Mouse (Mus musculus) intestine, embryonic 16.5 days (tissue): ENCODE results near the gene Nars2. TPM values are rescaled to one million over a fixed set of nuclear protein-coding genes. Genes with fewer than 3 reads are reported as not detected.

Experiments used
- ATAC-seq: fragments of 200-750 bp; cut with Nextera tagmentation; 2 replicates; pipeline ENCODE4 v1.8.0; 2017; ENCODE audit warnings: moderate TSS enrichment, moderate library complexity
- H3K27ac ChIP-seq: fragments of 300-500 bp; sonication (generic); 2 replicates; pipeline ENCODE4 v1.5.1; 2014; ENCODE audit warnings: mild to moderate bottlenecking, low read length
- H3K27me3 ChIP-seq: fragments of 300-500 bp; sonication (generic); replicated peaks from 2 replicates; pipeline ENCODE4 v1.6.1; 2014; ENCODE audit warnings: low read length, control low read depth, mixed read lengths; ENCODE audit not compliant: control insufficient read depth, insufficient read depth
- H3K36me3 ChIP-seq: fragments of 300-500 bp; sonication (generic); 2 replicates; pipeline ENCODE4 v1.6.1; 2014; ENCODE audit warnings: low read length, control low read depth; ENCODE audit not compliant: control insufficient read depth, insufficient read depth
- H3K4me1 ChIP-seq: fragments of 300-500 bp; sonication (generic); 2 replicates; pipeline ENCODE4 v1.6.1; 2014; ENCODE audit warnings: low read length, control low read depth, mixed read lengths; ENCODE audit not compliant: control insufficient read depth, insufficient read depth
- H3K4me2 ChIP-seq: fragments of 300-500 bp; sonication (generic); 2 replicates; pipeline ENCODE4 v1.6.1; 2014; ENCODE audit warnings: low read depth, low read length, control low read depth
- H3K4me3 ChIP-seq: fragments of 300-500 bp; sonication (generic); 2 replicates; pipeline ENCODE4 v1.5.1; 2014; ENCODE audit warnings: mild to moderate bottlenecking, low read length
- H3K9ac ChIP-seq: fragments of 300-500 bp; sonication (generic); 2 replicates; pipeline ENCODE4 v1.6.1; 2014; ENCODE audit warnings: low read depth, low read length
- H3K9me3 ChIP-seq: fragments of 300-500 bp; sonication (generic); 2 replicates; pipeline ENCODE4 v1.6.1; 2016; ENCODE audit warnings: low read length, control low read depth; ENCODE audit not compliant: control insufficient read depth
- WGBS: fragments of 180-500 bp; shearing (Covaris S2); extraction: QIAGEN DNeasy Blood & Tissue Kit; methylation state at CpG from one replicate; pipeline ENCODE4 v1.1.7; 2014; 5-methylcytosine and 5-hydroxymethylcytosine counted together
- polyA plus RNA-seq: library from polyadenylated mRNA; unstranded; fragments of >200 nt; fragmentation: Nextera tagmentation; extraction: Ambion mirVana; gene quantifications from 2 replicates; pipeline ENCODE4 v1.2.1, GENCODE M21; 2015

Nars2 gene
- polyA plus RNA-seq, 1 experiment from 2014 or later, result 29.7 TPM

- peak overlapping the region; percentile 7; the same call in 1 of the 2 replicates for H3K4me3 ChIP-seq
- peak overlapping the region; percentile 74 for H3K27ac ChIP-seq
- no peaks in the 10 kb centered on the region for H3K9me3 ChIP-seq
- peak; percentile 60; the same call in 1 of the 2 replicates for ATAC-seq
- no peaks in the 10 kb centered on the region for H3K27me3 ChIP-seq
- peak overlapping the region; percentile 42 for H3K4me2 ChIP-seq
- no peaks in the 10 kb centered on the region for H3K36me3 ChIP-seq
- H3K4me1 ChIP-seq, result peaks cover 13% of the 10 kb centered on the region
- H3K9ac ChIP-seq, result no peak overlapping the region
- WGBS, result 10% methylated on average over 8 of the region's 8 CpGs
These were observed 34.5 kb downstream of the Nars2 start for GRCm38 (mm10) chr7:96985798-96986197.

DNA sequence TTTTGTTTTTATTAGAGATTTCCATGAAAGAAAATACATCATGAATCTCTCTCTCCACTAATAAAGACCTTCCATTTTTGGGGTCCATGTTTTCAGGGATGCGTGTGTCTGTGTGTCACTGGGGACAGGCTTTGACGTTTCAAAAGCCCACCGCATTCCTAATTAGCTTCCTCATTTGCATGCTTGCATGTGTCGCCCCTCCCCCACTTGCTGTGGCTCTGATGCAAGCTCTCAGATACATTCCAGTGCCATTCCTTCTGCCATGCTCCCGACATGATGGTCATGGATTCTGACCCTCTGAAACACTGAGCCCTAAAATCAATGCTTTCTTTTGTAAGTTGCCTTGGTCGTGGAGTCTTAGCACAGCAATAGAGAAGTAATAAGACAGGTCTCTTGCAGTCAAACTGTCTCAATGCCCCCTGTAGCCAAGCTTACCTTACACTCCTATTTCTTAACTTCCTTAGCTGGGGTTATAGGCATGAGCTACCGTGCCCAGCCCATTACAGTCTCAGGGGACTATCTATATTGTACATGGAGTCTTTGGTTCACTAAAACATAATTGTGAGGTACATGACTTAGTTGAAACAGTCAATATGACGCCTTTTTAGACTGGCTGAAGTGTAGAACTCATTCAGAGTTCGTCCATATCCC, 35.6 kb downstream of the Nars2 start:
- H3K9ac ChIP-seq, result no peak overlapping the region
- peaks cover 13% of the 10 kb centered on the region for H3K4me1 ChIP-seq
- ATAC-seq, result no peak
- no peaks in the 10 kb centered on the region for H3K36me3 ChIP-seq
- H3K27me3 ChIP-seq, result no peaks in the 10 kb centered on the region
- WGBS, result 59% methylated on average over 9 of the region's 9 CpGs
- H3K4me2 ChIP-seq, result no peak overlapping the region
- no peak overlapping the region for H3K4me3 ChIP-seq
- H3K27ac ChIP-seq, result no peak overlapping the region
- no peaks in the 10 kb centered on the region for H3K9me3 ChIP-seq

GRCm38 (mm10) chr7:96987676-96988075, 36.4 kb downstream of the Nars2 start:
- Histone ChIP-seq H3K36me3 (no peaks in the 10 kb centered on the region), H3K9ac (no peak overlapping the region), H3K27ac (no peak overlapping the region), H3K9me3 (no peaks in the 10 kb centered on the region), H3K4me3 (no peak overlapping the region), H3K4me1 (peaks cover 13% of the 10 kb centered on the region), H3K4me2 (no peak overlapping the region), H3K27me3 (no peaks in the 10 kb centered on the region)
- ATAC-seq, result no peak
- 45% methylated on average over 4 of the region's 4 CpGs for WGBS

- Histone ChIP-seq H3K9me3 (no peaks in the 10 kb centered on the region), H3K4me1 (no peaks in the 10 kb centered on the region), H3K4me2 (no peak overlapping the region), H3K4me3 (no peak overlapping the region), H3K9ac (no peak overlapping the region), H3K36me3 (no peaks in the 10 kb centered on the region), H3K27me3 (no peaks in the 10 kb centered on the region), H3K27ac (no peak overlapping the region)
- 20% methylated on average over 3 of the region's 3 CpGs for WGBS
- ATAC-seq, result no peak
These were observed 61.7 kb downstream of the Nars2 start for GRCm38 (mm10) chr7:97012956-97013355.

DNA sequence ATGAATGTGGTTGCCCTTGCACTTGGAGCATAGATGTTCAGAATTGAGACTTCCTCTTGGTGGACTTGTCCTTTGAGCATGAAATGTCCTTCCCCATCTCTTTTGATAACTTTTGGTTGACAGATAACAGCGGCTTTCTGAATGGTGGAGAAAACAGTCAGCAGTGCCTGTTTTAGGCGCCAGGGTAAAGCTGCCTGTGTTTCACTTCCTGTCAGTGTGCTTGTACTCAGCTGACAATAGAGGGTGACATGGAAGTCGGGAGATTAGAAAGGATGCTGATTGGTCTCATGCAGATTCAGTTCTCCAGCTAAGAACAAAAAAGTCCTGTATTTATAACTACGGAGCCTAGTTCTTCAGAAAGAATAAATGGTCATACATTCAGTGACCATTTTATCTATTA, 66.7 kb downstream of the Nars2 start:
- Histone ChIP-seq H3K36me3 (no peaks in the 10 kb centered on the region), H3K27me3 (no peaks in the 10 kb centered on the region), H3K4me3 (no peak overlapping the region), H3K9ac (no peak overlapping the region), H3K4me1 (no peaks in the 10 kb centered on the region), H3K9me3 (no peaks in the 10 kb centered on the region), H3K27ac (peak overlapping the region; percentile 45; the same call in 1 of the 2 replicates), H3K4me2 (no peak overlapping the region)
- WGBS, result 64% methylated on average over 4 of the region's 4 CpGs
- no peak for ATAC-seq

GRCm38 (mm10) chr7:97018418-97018817, 67.1 kb downstream of the Nars2 start:
- no peaks in the 10 kb centered on the region for H3K4me1 ChIP-seq
- no peak overlapping the region for H3K27ac ChIP-seq
- H3K9me3 ChIP-seq, result no peaks in the 10 kb centered on the region
- H3K4me2 ChIP-seq, result no peak overlapping the region
- 53% methylated on average over 3 of the region's 3 CpGs for WGBS
- no peak overlapping the region for H3K4me3 ChIP-seq
- no peaks in the 10 kb centered on the region for H3K36me3 ChIP-seq
- ATAC-seq, result no peak
- H3K27me3 ChIP-seq, result no peaks in the 10 kb centered on the region
- no peak overlapping the region for H3K9ac ChIP-seq

DNA sequence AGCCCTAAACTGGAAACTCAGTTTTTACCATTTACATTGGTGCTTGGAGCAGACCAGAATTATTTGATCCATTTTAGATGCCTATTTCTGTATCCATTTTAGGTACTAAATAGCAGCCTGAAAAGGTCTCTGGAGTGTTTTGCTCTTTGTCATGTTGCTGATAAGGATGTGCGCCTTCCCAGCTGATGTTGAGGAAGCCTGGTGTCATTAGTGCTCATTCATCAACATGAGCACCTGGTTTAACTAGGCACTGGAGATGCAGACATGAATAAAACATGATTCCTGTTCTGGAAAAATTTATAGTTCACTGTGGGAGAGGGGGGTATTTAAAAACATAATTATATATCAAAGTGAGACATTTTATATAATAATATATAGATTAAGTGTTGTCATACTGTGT, 68.0 kb downstream of the Nars2 start:
- Histone ChIP-seq H3K27me3 (no peaks in the 10 kb centered on the region), H3K4me2 (no peak overlapping the region), H3K4me3 (no peak overlapping the region), H3K9me3 (no peaks in the 10 kb centered on the region), H3K36me3 (no peaks in the 10 kb centered on the region), H3K9ac (no peak overlapping the region), H3K27ac (no peak overlapping the region), H3K4me1 (no peaks in the 10 kb centered on the region)
- ATAC-seq, result no peak
- 67% methylated on average over 1 of the region's 1 CpGs for WGBS

GRCm38 (mm10) chr7:97026772-97027358, 75.6 kb downstream of the Nars2 start:
- no peak for ATAC-seq
- Histone ChIP-seq H3K4me3 (no peak overlapping the region), H3K9ac (no peak overlapping the region), H3K9me3 (no peaks in the 10 kb centered on the region), H3K27ac (no peak overlapping the region), H3K4me2 (no peak overlapping the region), H3K27me3 (no peaks in the 10 kb centered on the region), H3K4me1 (no peaks in the 10 kb centered on the region), H3K36me3 (no peaks in the 10 kb centered on the region)
- 91% methylated on average over 5 of the region's 5 CpGs for WGBS

DNA sequence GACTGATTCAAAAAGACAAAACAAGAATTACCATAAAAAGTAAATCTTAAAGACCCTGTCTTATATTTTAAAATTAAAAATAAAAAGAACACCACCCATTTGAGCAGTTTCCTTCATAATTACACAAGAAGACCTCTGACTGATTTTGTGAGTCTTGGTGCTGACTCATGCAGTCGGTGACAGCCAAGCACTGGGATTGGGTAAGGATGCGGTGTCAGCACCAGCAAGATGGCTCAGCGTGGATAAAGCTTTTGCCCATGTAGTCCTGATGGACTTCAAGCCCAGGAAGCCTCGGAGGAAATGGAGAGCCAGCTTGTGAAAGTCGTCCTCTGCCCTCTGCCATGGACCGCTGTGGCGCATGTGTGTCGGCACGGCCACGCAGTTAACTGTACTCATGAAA, 77.8 kb downstream of the Nars2 start:
- Histone ChIP-seq H3K9ac (no peak overlapping the region), H3K27ac (no peak overlapping the region), H3K9me3 (no peaks in the 10 kb centered on the region), H3K27me3 (no peaks in the 10 kb centered on the region), H3K4me1 (no peaks in the 10 kb centered on the region), H3K4me3 (no peak overlapping the region), H3K4me2 (no peak overlapping the region), H3K36me3 (no peaks in the 10 kb centered on the region)
- 92% methylated on average over 10 of the region's 10 CpGs for WGBS
- no peak for ATAC-seq

GRCm38 (mm10) chr7:97032412-97032811, 81.1 kb downstream of the Nars2 start:
- H3K4me2 ChIP-seq, result no peak overlapping the region
- no peaks in the 10 kb centered on the region; the same call in 1 of the 2 replicates for H3K36me3 ChIP-seq
- H3K27me3 ChIP-seq, result no peaks in the 10 kb centered on the region
- H3K4me3 ChIP-seq, result no peak overlapping the region
- H3K9ac ChIP-seq, result no peak overlapping the region
- no peaks in the 10 kb centered on the region for H3K4me1 ChIP-seq
- no peaks in the 10 kb centered on the region for H3K9me3 ChIP-seq
- no peak for ATAC-seq
- 67% methylated on average over 2 of the region's 2 CpGs for WGBS
- no peak overlapping the region for H3K27ac ChIP-seq
